Mouse (Mus musculus) liver, postnatal 0 days (tissue): ENCODE measurements around the gene Ppp1r12b.

ENCODE experiments used
- CTCF ChIP-seq: sonication (generic); IDR thresholded peaks from 2 replicates; pipeline ENCODE4 v1.5.1; 2016; ENCODE audit warnings: antibody characterized with exemption, low read depth
- EP300 ChIP-seq: IDR thresholded peaks from 2 replicates; pipeline ENCODE4 v1.6.1; 2016; ENCODE audit warnings: antibody characterized with exemption, low read depth, mild to moderate bottlenecking

GRCm38 (mm10) chr1:134987962-134988341 is 32.2 kb upstream of the Ppp1r12b start:
- TF ChIP-seq CTCF (no peak), EP300 (no peak)
